In genomic region chr1:91095258-91095657, GRCm38 (mm10) we compare ENCODE assay signal across 12 mouse cellular contexts. TPM values are rescaled to one million over a fixed set of nuclear protein-coding genes. Genes with fewer than 3 reads are reported as not detected.
DNase-seq lines count a peak whose midpoint lies in the region; ATAC-seq and TF ChIP-seq lines count a peak whose summit lies in the region.
"Had no signal": no experiment of that assay in that cellular context is flagged by ENCODE, and none has a peak within 500 bp of the region (broad histone marks: within the 10 kb centered on the region; RNA-seq: fewer than 3 reads in every experiment).

No protein-coding gene starts in this region.

- H3K4me1 ChIP-seq in heart, embryonic 11.5 days (ENCODE audit: control insufficient read depth, insufficient read depth, low read length): peaks cover 36% of the 10 kb centered on the region
- H3K4me1 ChIP-seq in lung, postnatal 0 days (ENCODE audit: insufficient read depth, low read depth, low read length): peaks cover 18% of the 10 kb centered on the region
- H3K4me1 ChIP-seq in forebrain, embryonic 13.5 days: peaks cover 3% of the 10 kb centered on the region; the same call in 1 of the 2 replicates
- H3K4me1 ChIP-seq: forebrain, embryonic 15.5 days; neural tube, embryonic 15.5 days had no signal

- peak; percentile 60; the same call in 1 of the 2 replicates for TF ChIP-seq EP300 in lung, postnatal 0 days (IDR thresholded peaks at IDR 0.05)

- H3K27me3 ChIP-seq in heart, embryonic 11.5 days (ENCODE audit: control insufficient read depth, insufficient read depth, low read length): no peaks in the 10 kb centered on the region
- no peaks in the 10 kb centered on the region for H3K27me3 ChIP-seq in lung, postnatal 0 days (replicated peaks; ENCODE audit: insufficient read depth, low read length)
- H3K27me3 ChIP-seq in forebrain, embryonic 13.5 days: no peaks in the 10 kb centered on the region
- H3K27me3 ChIP-seq: forebrain, embryonic 15.5 days; neural tube, embryonic 15.5 days had no signal

- 65% methylated on average over 3 of the region's 3 CpGs for WGBS in heart, embryonic 11.5 days (ENCODE audit: insufficient replicate concordance)
- 37% methylated on average over 3 of the region's 3 CpGs for WGBS in lung, postnatal 0 days
- WGBS in forebrain, embryonic 13.5 days: 81% methylated on average over 3 of the region's 3 CpGs

- no peak for TF ChIP-seq CTCF in lung, postnatal 0 days (IDR thresholded peaks at IDR 0.05)
- no peak for TF ChIP-seq CTCF in layer of hippocampus, adult 2 months (conservative IDR thresholded peaks at IDR 0.05)

- ATAC-seq in heart, embryonic 11.5 days (replicated peaks; ENCODE audit: insufficient number of reproducible peaks, low FRiP score, low TSS enrichment): no peak
- peak; percentile 75 for ATAC-seq in lung, postnatal 0 days
- no peak for ATAC-seq in forebrain, embryonic 13.5 days
- ATAC-seq: forebrain, embryonic 15.5 days had no signal

- H3K4me2 ChIP-seq in heart, embryonic 11.5 days: no peak overlapping the region
- H3K4me2 ChIP-seq in lung, postnatal 0 days (replicated peaks; ENCODE audit: low read depth, low read length): no peak overlapping the region
- H3K4me2 ChIP-seq in forebrain, embryonic 13.5 days: no peak overlapping the region
- H3K4me2 ChIP-seq: forebrain, embryonic 15.5 days; neural tube, embryonic 15.5 days had no signal

- H3K27ac ChIP-seq in heart, embryonic 11.5 days (ENCODE audit: low read depth, low read length): 0 out of 2 replicates have a peak overlapping the region, but pooled peaks have one; percentile 1
- peak overlapping the region; percentile 68 for H3K27ac ChIP-seq in lung, postnatal 0 days (ENCODE audit: low read length)
- no peak overlapping the region for H3K27ac ChIP-seq in layer of hippocampus, adult 2 months
- no peak overlapping the region for H3K27ac ChIP-seq in forebrain, embryonic 13.5 days
- H3K27ac ChIP-seq: forebrain, embryonic 15.5 days; neural tube, embryonic 15.5 days had no signal

- no peaks in the 10 kb centered on the region for H3K9me3 ChIP-seq in heart, embryonic 11.5 days (replicated peaks; ENCODE audit: control insufficient read depth, low read length)
- H3K9me3 ChIP-seq in lung, postnatal 0 days (ENCODE audit: low read length): no peaks in the 10 kb centered on the region
- H3K9me3 ChIP-seq in forebrain, embryonic 13.5 days (replicated peaks): no peaks in the 10 kb centered on the region
- H3K9me3 ChIP-seq: forebrain, embryonic 15.5 days; neural tube, embryonic 15.5 days had no signal

- intact Hi-C loops in heart, postnatal 14 days (cut with DNase I): loop anchor here (5.0 kb wide), 1 partner anchor 43 kb away; no protein-coding TSS in a partner anchor

- no peak overlapping the region for H3K4me3 ChIP-seq in heart, embryonic 11.5 days (ENCODE audit: low read depth, low read length)
- no peak overlapping the region for H3K4me3 ChIP-seq in lung, postnatal 0 days (ENCODE audit: low read depth, low read length)
- no peak overlapping the region for H3K4me3 ChIP-seq in layer of hippocampus, adult 2 months
- H3K4me3 ChIP-seq in forebrain, embryonic 13.5 days: no peak overlapping the region
- H3K4me3 ChIP-seq: forebrain, embryonic 15.5 days; neural tube, embryonic 15.5 days had no signal

- H3K36me3 ChIP-seq in heart, embryonic 11.5 days (ENCODE audit: control insufficient read depth, insufficient read depth, low read length): peaks cover 3% of the 10 kb centered on the region
- no peaks in the 10 kb centered on the region for H3K36me3 ChIP-seq in lung, postnatal 0 days (ENCODE audit: insufficient read depth, low read length)
- no peaks in the 10 kb centered on the region for H3K36me3 ChIP-seq in forebrain, embryonic 13.5 days (ENCODE audit: poor library complexity, severe bottlenecking)
- H3K36me3 ChIP-seq: forebrain, embryonic 15.5 days; neural tube, embryonic 15.5 days had no signal

- H3K9ac ChIP-seq in heart, embryonic 11.5 days (ENCODE audit: low read depth, low read length): no peak overlapping the region
- no peak overlapping the region for H3K9ac ChIP-seq in lung, postnatal 0 days (replicated peaks; ENCODE audit: low read depth)
- no peak overlapping the region for H3K9ac ChIP-seq in forebrain, embryonic 13.5 days
- H3K9ac ChIP-seq: forebrain, embryonic 15.5 days; neural tube, embryonic 15.5 days had no signal

- DNase-seq in heart, postnatal 14 days: no peak
- DNase-seq in lung, postnatal 0 days (ENCODE audit: low spot score): peak; percentile 78
- no peak for DNase-seq in lung, postnatal 14 days
- peak; percentile 18 to 23 for DNase-seq in lung, postnatal 4 days
- peak; percentile 56 for DNase-seq in thymus, postnatal 25 days
- DNase-seq in layer of hippocampus, adult 2 months (ENCODE audit: low spot score in 2 of 2): no peak
- DNase-seq: cerebellum, postnatal 25 days had no signal

RNA-seq across cellular contexts. Expression of gene Rbm44, which starts 49.6 kb away (rescaled TPM):
- polyA plus RNA-seq in heart, embryonic 11.5 days (2014; fragmentation: Nextera tagmentation; extraction: Ambion mirVana): 1.9 and 2.4 TPM in 2 replicates
- under 1 TPM; 0.10 to 0.12 TPM for total RNA-seq in heart, postnatal 14 days (2021)
- polyA plus RNA-seq in lung, postnatal 0 days (2015; fragmentation: Nextera tagmentation; extraction: Ambion mirVana): 0.08 and 0.50 TPM in 2 replicates
- total RNA-seq in layer of hippocampus, adult 2 months (2021): not detected
- polyA plus RNA-seq in forebrain, embryonic 13.5 days (2015; fragmentation: Nextera tagmentation; extraction: Ambion mirVana): 0.11 and 0.12 TPM in 2 replicates
- total RNA-seq: adrenal gland, postnatal 36 days had no signal

Comparison
In these comparisons a context has a peak if more than half of its experiments do, and no peak if none do; other contexts are left out.
1. DNase-seq: peak in lung, postnatal 0 days (single experiment), lung, postnatal 4 days (2 of 2) and thymus, postnatal 25 days (single experiment); none in heart, postnatal 14 days (0 of 2), lung, postnatal 14 days (single experiment) and layer of hippocampus, adult 2 months (0 of 2).
2. H3K27ac ChIP-seq: peak in heart, embryonic 11.5 days (single experiment) and lung, postnatal 0 days (single experiment); none in layer of hippocampus, adult 2 months (single experiment) and forebrain, embryonic 13.5 days (single experiment).